Mouse (Mus musculus): Measurements from ENCODE around the gene Mul1. TPM values are rescaled to one million over a fixed set of nuclear protein-coding genes. Genes with fewer than 3 reads are reported as not detected.

The Mul1 gene
- total RNA-seq, 1 experiment, result 58.4 TPM

DNA sequence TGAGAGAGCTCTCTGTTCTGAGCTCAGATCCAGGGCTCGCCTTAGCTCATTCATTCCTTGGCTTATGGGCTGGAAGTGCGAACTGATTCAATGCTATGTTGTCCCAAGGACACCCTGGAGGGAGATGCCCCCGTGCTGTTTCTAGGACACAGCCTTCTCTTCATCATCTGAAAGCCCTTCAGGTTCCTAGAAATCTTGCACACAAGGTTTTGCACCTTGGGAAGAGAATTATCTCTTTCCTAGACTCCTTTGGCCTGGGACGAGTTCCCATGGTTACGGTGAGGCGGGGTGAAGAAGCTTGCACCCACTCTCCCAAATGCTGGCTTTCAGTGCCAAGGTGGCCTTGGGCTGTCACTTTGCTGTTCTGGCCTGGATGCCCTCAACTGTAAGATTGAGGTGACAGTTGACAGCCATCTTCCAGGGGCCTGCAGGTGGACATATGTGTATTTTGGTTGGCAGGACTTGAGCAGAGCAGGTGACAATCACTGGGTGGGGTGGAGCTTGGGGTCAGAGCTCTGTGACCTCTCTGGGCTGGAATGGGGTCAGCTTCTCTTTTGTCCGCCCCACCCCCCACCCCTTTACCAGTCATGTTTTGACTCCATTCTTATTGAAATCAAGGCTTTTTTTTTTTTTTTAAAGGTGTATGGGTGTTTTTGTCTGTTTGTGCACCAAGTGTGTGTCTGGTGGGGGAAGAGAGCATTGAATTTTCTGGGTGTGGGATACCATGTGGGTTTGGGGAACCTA, 14.6 kb downstream of the Mul1 start:
- Histone ChIP-seq H3K9ac (ENCODE audit: insufficient read depth, low read depth, low read length, poor library complexity, severe bottlenecking) (no peak overlapping the region; the same call in 1 of the 2 replicates), H3K36me3 (ENCODE audit: control insufficient read depth, insufficient read depth, low read length, poor library complexity, severe bottlenecking) (no peaks in the 10 kb centered on the region), H3K27ac (ENCODE audit: insufficient read depth, low read depth, low read length, poor library complexity, severe bottlenecking) (peak overlapping the region; percentile 75; the same call in 1 of the 2 replicates), H3K4me3 (ENCODE audit: insufficient read depth in 1 of 2, low read depth in 1 of 2, low read length in 2 of 2, poor library complexity in 1 of 2, severe bottlenecking in 1 of 2) (no peak overlapping the region), H3K4me1 (ENCODE audit: control insufficient read depth in 2 of 2, insufficient read depth in 2 of 2, low read length in 2 of 2, poor library complexity in 1 of 2) (peaks cover 17 to 60% of the 10 kb centered on the region in 2 experiments), H3K9me3 (ENCODE audit: control insufficient read depth, insufficient read depth, low read depth, low read length) (no peaks in the 10 kb centered on the region)
- in situ Hi-C loops (cut with MboI; ENCODE audit: low sequenced_read_pairs in 2 of 2, unreplicated experiment in 2 of 2), result loop anchor here in 1 of 2 experiments (10.0 kb wide), 3 partner anchors 106 to 406 kb away; no protein-coding TSS in a partner anchor
- DNase-seq (ENCODE audit: low read depth, low spot score), result no peak
- TF ChIP-seq CHD2 (IDR thresholded peaks at IDR 0.05; ENCODE audit: low read depth, low read length) (no peak), ZNF384 (IDR thresholded peaks at IDR 0.05; ENCODE audit: low read depth, low read length) (peak; percentile 95), MAFK (IDR thresholded peaks at IDR 0.05; ENCODE audit: insufficient read depth, low read depth, low read length) (0 out of 2 replicates have a peak, but pooled peaks have one; percentile 29)

DNA sequence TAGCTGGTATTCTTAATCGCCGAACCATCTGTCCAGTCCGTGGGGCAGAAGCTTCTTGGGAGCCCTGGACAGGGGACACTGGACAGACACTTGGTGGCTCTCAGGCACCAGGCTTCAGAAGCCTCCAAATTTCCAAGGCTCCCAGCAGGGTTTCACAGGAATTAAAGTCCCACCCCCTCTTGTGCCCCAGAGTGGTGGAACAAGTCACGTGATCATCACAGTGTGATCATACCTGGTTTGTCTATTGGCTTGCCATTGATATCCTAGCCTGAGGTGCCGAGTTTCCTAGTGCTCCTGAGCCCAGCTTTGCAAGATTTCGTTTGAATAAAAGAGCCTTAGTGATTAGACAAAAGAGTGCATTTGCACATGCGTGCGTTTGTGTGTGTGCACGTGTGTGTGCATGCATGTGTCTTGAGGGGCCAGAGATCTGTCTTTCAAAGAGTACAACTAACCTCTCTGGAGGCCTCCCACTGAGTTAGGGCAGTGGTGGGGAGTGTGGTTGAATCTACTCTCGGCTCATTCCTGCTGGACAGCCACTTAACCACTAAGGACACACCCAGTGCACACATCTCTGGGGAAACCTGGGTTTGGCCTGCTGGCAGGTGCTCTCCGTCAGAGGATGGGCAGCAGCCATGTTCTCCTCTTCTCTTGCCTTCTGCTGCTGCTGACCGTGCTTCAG, 15.3 kb downstream of the Mul1 start:
- TF ChIP-seq ZNF384 (IDR thresholded peaks at IDR 0.05; ENCODE audit: low read depth, low read length), result no peak
- no peak for TF ChIP-seq MAFK (IDR thresholded peaks at IDR 0.05; ENCODE audit: insufficient read depth, low read depth, low read length)
- no peak for TF ChIP-seq HCFC1 (IDR thresholded peaks at IDR 0.05; ENCODE audit: borderline replicate concordance, insufficient read depth, low read length)
- TF ChIP-seq ZC3H11A (IDR thresholded peaks at IDR 0.05; ENCODE audit: borderline replicate concordance, low read depth, low read length), result no peak
- TF ChIP-seq CHD2 (IDR thresholded peaks at IDR 0.05; ENCODE audit: low read depth, low read length), result no peak
- peak overlapping the region; percentile 75; the same call in 1 of the 2 replicates for H3K27ac ChIP-seq (ENCODE audit: insufficient read depth, low read depth, low read length, poor library complexity, severe bottlenecking)
- no peak overlapping the region; a peak in 1 of 4 replicates for H3K4me3 ChIP-seq (ENCODE audit: insufficient read depth in 1 of 2, low read depth in 1 of 2, low read length in 2 of 2, poor library complexity in 1 of 2, severe bottlenecking in 1 of 2)
- H3K9me3 ChIP-seq (ENCODE audit: control insufficient read depth, insufficient read depth, low read depth, low read length), result no peaks in the 10 kb centered on the region
- in situ Hi-C loops (cut with MboI; ENCODE audit: low sequenced_read_pairs in 2 of 2, unreplicated experiment in 2 of 2), result loop anchor here in 1 of 2 experiments (10.0 to 25.0 kb wide), 4 partner anchors 105 to 1388 kb away; partner anchors contain the start of gene Pax7
- H3K9ac ChIP-seq (ENCODE audit: insufficient read depth, low read depth, low read length, poor library complexity, severe bottlenecking), result no peak overlapping the region; the same call in 1 of the 2 replicates
- no peak for DNase-seq (ENCODE audit: low read depth, low spot score)
- H3K36me3 ChIP-seq (ENCODE audit: control insufficient read depth, insufficient read depth, low read length, poor library complexity, severe bottlenecking), result no peaks in the 10 kb centered on the region
- H3K4me1 ChIP-seq (ENCODE audit: control insufficient read depth in 2 of 2, insufficient read depth in 2 of 2, low read length in 2 of 2, poor library complexity in 1 of 2), result peaks cover 15 to 53% of the 10 kb centered on the region in 2 experiments

DNA sequence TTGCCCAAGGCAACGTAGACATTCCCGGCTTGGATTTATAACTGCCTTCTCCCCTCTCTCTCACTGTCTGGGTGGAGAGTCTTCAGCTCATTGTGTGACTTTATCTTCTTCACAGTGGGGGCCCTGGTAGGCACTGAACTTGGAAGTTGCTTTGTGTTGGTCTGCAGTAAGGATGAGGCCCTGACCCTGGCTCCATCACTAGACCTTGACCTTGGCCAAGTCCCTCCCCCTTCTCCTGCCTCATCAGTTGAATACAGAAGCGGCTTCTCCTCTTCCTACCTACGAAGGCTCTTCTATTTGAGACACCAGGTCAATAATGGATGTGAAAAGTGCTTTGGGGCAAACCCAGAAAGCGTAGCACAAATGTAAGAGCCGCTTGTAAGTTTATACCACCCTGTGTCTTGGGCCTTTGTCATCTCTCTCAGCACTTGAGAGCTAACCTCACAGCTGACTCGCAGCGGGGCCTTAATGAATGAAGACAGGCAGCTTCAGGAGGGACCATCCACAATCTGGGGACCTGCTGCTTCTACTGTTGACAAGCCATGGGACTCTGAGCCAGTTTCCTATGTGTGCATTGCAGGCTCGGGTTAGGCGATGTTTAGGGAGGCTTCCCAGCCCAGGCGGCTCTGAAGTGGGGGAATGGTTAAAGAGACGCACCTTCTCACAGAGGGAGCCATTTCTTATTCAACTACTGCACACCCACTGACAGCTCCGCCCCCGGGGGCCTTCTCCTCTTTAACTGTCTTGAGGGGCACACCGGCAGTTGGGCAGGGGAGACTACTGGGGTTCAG, 18.0 kb downstream of the Mul1 start:
- DNase-seq (ENCODE audit: low read depth, low spot score), result no peak
- in situ Hi-C loops (cut with MboI; ENCODE audit: low sequenced_read_pairs in 2 of 2, unreplicated experiment in 2 of 2), result loop anchor here in 1 of 2 experiments (25.0 kb wide), 1 partner anchor 1385 kb away; the partner anchor contains the start of gene Pax7
- peaks cover 11 to 46% of the 10 kb centered on the region in 2 experiments for H3K4me1 ChIP-seq (ENCODE audit: control insufficient read depth in 2 of 2, insufficient read depth in 2 of 2, low read length in 2 of 2, poor library complexity in 1 of 2)

DNA sequence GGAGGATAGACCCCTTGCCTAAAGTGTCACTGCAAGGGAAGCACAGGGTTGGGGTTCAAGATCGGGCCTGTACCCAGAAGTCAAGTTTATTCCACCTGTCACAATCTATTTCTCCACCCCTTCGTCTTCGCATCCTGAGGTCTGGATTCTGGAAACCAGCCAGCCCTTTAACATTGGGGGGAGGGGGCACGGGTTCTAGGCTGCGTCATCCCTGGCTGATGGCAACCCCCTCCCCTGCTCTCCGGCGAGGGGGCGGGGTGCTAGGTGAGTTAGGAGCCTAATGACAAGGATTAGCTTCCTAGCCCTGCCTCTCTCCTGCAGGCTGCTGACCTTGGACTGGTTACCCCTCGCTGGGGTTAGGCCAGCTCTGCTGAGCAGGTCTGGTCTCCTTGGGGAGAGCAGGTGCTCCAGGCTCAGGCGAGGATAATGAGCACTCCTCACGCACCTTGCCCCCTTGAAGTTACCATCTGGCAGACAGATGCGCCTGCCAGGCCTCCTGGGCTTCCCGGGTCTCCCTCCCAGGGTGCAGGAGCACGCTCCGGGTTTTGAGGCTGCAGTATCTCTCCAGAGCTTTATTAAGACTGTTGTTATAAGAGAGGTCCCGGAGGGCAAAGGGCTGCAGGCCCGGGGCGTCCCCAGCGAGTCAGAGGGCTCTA, 18.8 kb downstream of the Mul1 start:
- peaks cover 7 to 41% of the 10 kb centered on the region in 2 experiments; a peak in 3 of 4 replicates for H3K4me1 ChIP-seq (ENCODE audit: control insufficient read depth in 2 of 2, insufficient read depth in 2 of 2, low read length in 2 of 2, poor library complexity in 1 of 2)
- DNase-seq (ENCODE audit: low read depth, low spot score), result no peak
- in situ Hi-C loops (cut with MboI; ENCODE audit: low sequenced_read_pairs in 2 of 2, unreplicated experiment in 2 of 2), result loop anchor here in 1 of 2 experiments (25.0 kb wide), 1 partner anchor 1384 kb away; the partner anchor contains the start of gene Pax7
- no peaks in the 10 kb centered on the region for H3K36me3 ChIP-seq (ENCODE audit: control insufficient read depth, insufficient read depth, low read length, poor library complexity, severe bottlenecking)
- no peaks in the 10 kb centered on the region for H3K9me3 ChIP-seq (ENCODE audit: control insufficient read depth, insufficient read depth, low read depth, low read length)
- H3K4me3 ChIP-seq (ENCODE audit: insufficient read depth in 1 of 2, low read depth in 1 of 2, low read length in 2 of 2, poor library complexity in 1 of 2, severe bottlenecking in 1 of 2), result peak overlapping the region; percentile 82 to 95
- H3K27ac ChIP-seq (ENCODE audit: insufficient read depth, low read depth, low read length, poor library complexity, severe bottlenecking), result peak overlapping the region; percentile 14; the same call in 1 of the 2 replicates
- TF ChIP-seq ZNF384 (IDR thresholded peaks at IDR 0.05; ENCODE audit: low read depth, low read length) (no peak), MAFK (IDR thresholded peaks at IDR 0.05; ENCODE audit: insufficient read depth, low read depth, low read length) (no peak), HCFC1 (IDR thresholded peaks at IDR 0.05; ENCODE audit: borderline replicate concordance, insufficient read depth, low read length) (0 out of 2 replicates have a peak, but pooled peaks have one; percentile 2), ZC3H11A (IDR thresholded peaks at IDR 0.05; ENCODE audit: borderline replicate concordance, low read depth, low read length) (no peak), CHD2 (IDR thresholded peaks at IDR 0.05; ENCODE audit: low read depth, low read length) (no peak)
- H3K9ac ChIP-seq (ENCODE audit: insufficient read depth, low read depth, low read length, poor library complexity, severe bottlenecking), result peak overlapping the region; percentile 70; the same call in 1 of the 2 replicates

More for the DNA sequence above, 18.0 kb downstream of the Mul1 start:
- Histone ChIP-seq H3K9ac (ENCODE audit: insufficient read depth, low read depth, low read length, poor library complexity, severe bottlenecking) (peak overlapping the region; percentile 23; the same call in 1 of the 2 replicates), H3K9me3 (ENCODE audit: control insufficient read depth, insufficient read depth, low read depth, low read length) (no peaks in the 10 kb centered on the region), H3K4me3 (ENCODE audit: insufficient read depth in 1 of 2, low read depth in 1 of 2, low read length in 2 of 2, poor library complexity in 1 of 2, severe bottlenecking in 1 of 2) (peak overlapping the region in 1 of 2 experiments; percentile 82; a peak in 2 of 4 replicates), H3K27ac (ENCODE audit: insufficient read depth, low read depth, low read length, poor library complexity, severe bottlenecking) (peak overlapping the region; percentile 6; the same call in 1 of the 2 replicates), H3K36me3 (ENCODE audit: control insufficient read depth, insufficient read depth, low read length, poor library complexity, severe bottlenecking) (no peaks in the 10 kb centered on the region)
- TF ChIP-seq CHD2 (IDR thresholded peaks at IDR 0.05; ENCODE audit: low read depth, low read length) (no peak), HCFC1 (IDR thresholded peaks at IDR 0.05; ENCODE audit: borderline replicate concordance, insufficient read depth, low read length) (0 out of 2 replicates have a peak, but pooled peaks have one; percentile 15)
